Comparison of ENCODE assay signal across 24 mouse cellular contexts in the genomic region with DNA sequence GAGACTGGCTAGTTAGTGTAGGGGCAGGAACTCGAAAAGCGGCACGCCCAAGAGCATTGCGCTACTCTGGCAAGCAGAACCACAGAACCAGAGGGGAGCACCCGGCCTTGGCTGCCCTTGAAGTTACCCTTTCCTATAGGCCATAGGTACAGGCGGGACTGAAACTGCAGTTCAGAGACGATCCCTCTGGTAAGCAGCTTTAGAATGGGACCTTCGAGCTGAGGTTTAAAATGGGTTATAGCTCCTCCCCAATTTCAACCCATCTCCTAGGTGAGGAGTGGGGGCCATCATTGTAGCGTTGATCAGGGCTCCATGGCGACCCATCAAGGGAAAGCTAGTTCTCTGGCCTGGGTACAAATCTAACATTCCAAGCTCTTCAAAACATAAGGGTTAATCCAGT. TPM values are rescaled to one million over a fixed set of nuclear protein-coding genes. Genes with fewer than 3 reads are reported as not detected.
DNase-seq lines count a peak whose midpoint lies in the region; ATAC-seq lines count a peak whose summit lies in the region.
"Had no signal": no experiment of that assay in that cellular context is flagged by ENCODE, and none has a peak within 500 bp of the region (broad histone marks: within the 10 kb centered on the region; RNA-seq: fewer than 3 reads in every experiment).

No protein-coding gene starts in this region.

- H3K27me3 ChIP-seq in liver, embryonic 11.5 days (replicated peaks; ENCODE audit: control insufficient read depth, insufficient read depth, low read length): peaks cover 30% of the 10 kb centered on the region
- H3K27me3 ChIP-seq: forebrain, embryonic 12.5 days; forebrain, embryonic 15.5 days had no signal

- H3K27ac ChIP-seq in liver, embryonic 11.5 days (ENCODE audit: low read depth, low read length): no peak overlapping the region
- H3K27ac ChIP-seq: embryonic facial prominence, embryonic 13.5 days; embryonic facial prominence, embryonic 15.5 days; forebrain, embryonic 10.5 days; forebrain, embryonic 12.5 days; forebrain, embryonic 15.5 days had no signal

- 80% methylated on average over 10 of the region's 10 CpGs for WGBS in liver, embryonic 11.5 days

- H3K9ac ChIP-seq in liver, embryonic 11.5 days (ENCODE audit: low read depth, low read length): no peak overlapping the region
- H3K9ac ChIP-seq: embryonic facial prominence, embryonic 13.5 days; embryonic facial prominence, embryonic 15.5 days; forebrain, embryonic 12.5 days; forebrain, embryonic 15.5 days; forebrain, postnatal 0 days had no signal

- no peaks in the 10 kb centered on the region for H3K36me3 ChIP-seq in liver, embryonic 11.5 days (ENCODE audit: control insufficient read depth, insufficient read depth, low read length)
- H3K36me3 ChIP-seq: embryonic facial prominence, embryonic 13.5 days; embryonic facial prominence, embryonic 15.5 days; forebrain, embryonic 10.5 days; forebrain, embryonic 12.5 days; forebrain, embryonic 15.5 days had no signal

- no peak overlapping the region for H3K4me2 ChIP-seq in liver, embryonic 11.5 days
- H3K4me2 ChIP-seq: embryonic facial prominence, embryonic 13.5 days; embryonic facial prominence, embryonic 15.5 days; forebrain, embryonic 12.5 days; forebrain, embryonic 15.5 days had no signal

- no peak overlapping the region for H3K4me3 ChIP-seq in liver, embryonic 11.5 days (ENCODE audit: low read depth, low read length)
- H3K4me3 ChIP-seq: embryonic facial prominence, embryonic 13.5 days; embryonic facial prominence, embryonic 15.5 days; erythroblast, embryonic 14.5 days; forebrain, embryonic 10.5 days; forebrain, embryonic 12.5 days; forebrain, embryonic 15.5 days had no signal

- H3K9me3 ChIP-seq in liver, embryonic 11.5 days (ENCODE audit: control insufficient read depth, low read length): no peaks in the 10 kb centered on the region
- H3K9me3 ChIP-seq: embryonic facial prominence, embryonic 13.5 days; embryonic facial prominence, embryonic 15.5 days; forebrain, embryonic 10.5 days; forebrain, embryonic 12.5 days; forebrain, embryonic 15.5 days had no signal

- ATAC-seq in liver, embryonic 11.5 days (replicated peaks; ENCODE audit: low FRiP score): no peak
- ATAC-seq: CD4-positive, CD25-positive, alpha-beta regulatory T cell, adult 4 months; forebrain, embryonic 15.5 days; forebrain, postnatal 0 days had no signal

- DNase-seq in heart, adult 11 months: peak; percentile 75
- DNase-seq in heart, postnatal 36 days: no peak
- DNase-seq in ES-CJ7 (ENCODE audit: low read depth, low spot score) (peak; percentile 73), ZHBTc4 (ENCODE audit: low read depth, low spot score) (peak; percentile 73)
- no peak for DNase-seq in liver, embryonic 11.5 days (ENCODE audit: low spot score)
- DNase-seq: adrenal gland, adult 2 months; adrenal gland, postnatal 10 days; adrenal gland, postnatal 25 days; B cell, adult 2 months; cerebellum, adult 11 months; cerebellum, adult 18-20 months; cerebellum, adult 8-10 months; cerebellum, adult 9-11 months; cerebellum, postnatal 14 days; cerebellum, postnatal 36 days; embryo, embryonic 11 days; forebrain, postnatal 0 days had no signal

- intact Hi-C loops in heart, postnatal 36 days (cut with DNase I): loop anchor here (10.0 kb wide), 1 partner anchor 699 kb away; the partner anchor contains the start of gene Lrba

- H3K4me1 ChIP-seq in liver, embryonic 11.5 days (replicated peaks; ENCODE audit: control insufficient read depth, insufficient read depth, low read length): no peaks in the 10 kb centered on the region

RNA-seq across cellular contexts. Expression of gene Dclk2, which starts 3.0 kb away (rescaled TPM):
- total RNA-seq in heart, postnatal 36 days (2021): 1 to 10 TPM in 1 of 2 experiments, under 1 TPM in 1; 1.00 to 1.6 TPM
- 6.6 and 9.3 TPM in 2 replicates for polyA plus RNA-seq in liver, embryonic 11.5 days (2014; fragmentation: Nextera tagmentation; extraction: Ambion mirVana)

Comparison
In these comparisons a context has a peak if more than half of its experiments do, and no peak if none do; other contexts are left out.
1. DNase-seq: peak in heart, adult 11 months (single experiment), ES-CJ7 (single experiment) and ZHBTc4 (single experiment); none in heart, postnatal 36 days (0 of 2) and liver, embryonic 11.5 days (single experiment).